Mouse (Mus musculus): ENCODE data around the gene Clock. TPM values are rescaled to one million over a fixed set of nuclear protein-coding genes. Genes with fewer than 3 reads are reported as not detected.

Gene Clock
- polyA plus RNA-seq, 2 experiments, result 1.6 to 1.7 TPM

- Histone ChIP-seq H3K9ac (replicated peaks) (peak within 1 kb of the TSS; percentile 69), H3K36me3 (replicated peaks; ENCODE audit: control insufficient read depth, insufficient read depth, low read depth) (no peaks in the 10 kb centered on the region), H3K4me3 (ENCODE audit: insufficient read depth in 1 of 2, low read depth in 2 of 2, low read length in 2 of 2) (peak within 1 kb of the TSS; percentile 75 to 82), H3K4me1 (replicated peaks; ENCODE audit: control insufficient read depth in 2 of 2, insufficient read depth in 2 of 2, low read length in 1 of 2) (peaks cover 9 to 24% of the 10 kb centered on the region in 2 experiments), H3K4me2 (ENCODE audit: low read depth) (peak within 1 kb of the TSS; percentile 84), H3K27ac (peak within 1 kb of the TSS; percentile 49), H3K27me3 (ENCODE audit: control insufficient read depth, insufficient read depth, low read length) (no peaks in the 10 kb centered on the region), H3K9me3 (ENCODE audit: control insufficient read depth, low read length) (no peaks in the 10 kb centered on the region)
- ATAC-seq (ENCODE audit: insufficient read depth), result peak; percentile 95
- TF ChIP-seq CTCF (IDR thresholded peaks at IDR 0.05; ENCODE audit: low read depth), result no peak
- TF ChIP-seq EP300 (IDR thresholded peaks at IDR 0.05; ENCODE audit: low read depth), result no peak
- DNase-seq (ENCODE audit: low read depth in 3 of 3, low spot score in 3 of 3), result peak; percentile 79 to 86 (median 80)
- under 1% methylated on average over 59 of the region's 62 CpGs for WGBS (ENCODE audit: insufficient replicate concordance)
Measured at GRCm38 (mm10) chr5:76183750-76184261, 120.8 kb downstream of the Clock start, which contains the start of gene Tmem165. Gene Tmem165 (plus strand): TSS chr5:76183880.

- Histone ChIP-seq H3K4me2 (ENCODE audit: low read depth) (peak overlapping the region; percentile 84), H3K27ac (no peak overlapping the region), H3K9ac (replicated peaks) (peak overlapping the region; percentile 44), H3K36me3 (replicated peaks; ENCODE audit: control insufficient read depth, insufficient read depth, low read depth) (no peaks in the 10 kb centered on the region), H3K27me3 (ENCODE audit: control insufficient read depth, insufficient read depth, low read length) (no peaks in the 10 kb centered on the region), H3K4me3 (ENCODE audit: insufficient read depth in 1 of 2, low read depth in 2 of 2, low read length in 2 of 2) (peak overlapping the region; percentile 61 to 82), H3K9me3 (ENCODE audit: control insufficient read depth, low read length) (no peaks in the 10 kb centered on the region), H3K4me1 (replicated peaks; ENCODE audit: control insufficient read depth in 2 of 2, insufficient read depth in 2 of 2, low read length in 1 of 2) (peaks cover 9 to 26% of the 10 kb centered on the region in 2 experiments)
- 38% methylated on average over 17 of the region's 17 CpGs for WGBS (ENCODE audit: insufficient replicate concordance)
- ATAC-seq (ENCODE audit: insufficient read depth) (peak; percentile 46), DNase-seq (ENCODE audit: low read depth in 3 of 3, low spot score in 3 of 3) (no peak)
- TF ChIP-seq CTCF (IDR thresholded peaks at IDR 0.05; ENCODE audit: low read depth), result no peak
- no peak for TF ChIP-seq EP300 (IDR thresholded peaks at IDR 0.05; ENCODE audit: low read depth)
Measured at GRCm38 (mm10) chr5:76183043-76183749, 121.4 kb downstream of the Clock start.

GRCm38 (mm10) chr5:76182326-76182725 is 122.3 kb downstream of the Clock start:
- no peaks in the 10 kb centered on the region for H3K9me3 ChIP-seq (ENCODE audit: control insufficient read depth, low read length)
- no peak overlapping the region for H3K27ac ChIP-seq
- WGBS (ENCODE audit: insufficient replicate concordance), result 79% methylated on average over 3 of the region's 3 CpGs
- DNase-seq (ENCODE audit: low read depth in 3 of 3, low spot score in 3 of 3), result no peak
- no peak overlapping the region for H3K9ac ChIP-seq (replicated peaks)
- no peak for ATAC-seq (ENCODE audit: insufficient read depth)
- peaks cover 11 to 19% of the 10 kb centered on the region in 2 experiments for H3K4me1 ChIP-seq (replicated peaks; ENCODE audit: control insufficient read depth in 2 of 2, insufficient read depth in 2 of 2, low read length in 1 of 2)
- no peak overlapping the region for H3K4me2 ChIP-seq (ENCODE audit: low read depth)
- no peak overlapping the region for H3K4me3 ChIP-seq (ENCODE audit: insufficient read depth in 1 of 2, low read depth in 2 of 2, low read length in 2 of 2)
- no peaks in the 10 kb centered on the region for H3K36me3 ChIP-seq (replicated peaks; ENCODE audit: control insufficient read depth, insufficient read depth, low read depth)
- no peaks in the 10 kb centered on the region for H3K27me3 ChIP-seq (ENCODE audit: control insufficient read depth, insufficient read depth, low read length)
- TF ChIP-seq EP300 (IDR thresholded peaks at IDR 0.05; ENCODE audit: low read depth) (no peak), CTCF (IDR thresholded peaks at IDR 0.05; ENCODE audit: low read depth) (no peak)

GRCm38 (mm10) chr5:76179791-76180190 is 124.8 kb downstream of the Clock start:
- WGBS (ENCODE audit: insufficient replicate concordance), result 73% methylated on average over 5 of the region's 5 CpGs
- H3K4me2 ChIP-seq (ENCODE audit: low read depth), result no peak overlapping the region

GRCm38 (mm10) chr5:76179171-76179570 is 125.4 kb downstream of the Clock start:
- DNase-seq (ENCODE audit: low read depth in 3 of 3, low spot score in 3 of 3) (no peak), ATAC-seq (ENCODE audit: insufficient read depth) (no peak)
- Histone ChIP-seq H3K4me2 (ENCODE audit: low read depth) (no peak overlapping the region), H3K4me1 (replicated peaks; ENCODE audit: control insufficient read depth in 2 of 2, insufficient read depth in 2 of 2, low read length in 1 of 2) (peaks cover 2 to 5% of the 10 kb centered on the region in 2 experiments; a peak in 3 of 4 replicates), H3K9me3 (ENCODE audit: control insufficient read depth, low read length) (no peaks in the 10 kb centered on the region), H3K9ac (replicated peaks) (no peak overlapping the region), H3K27ac (no peak overlapping the region), H3K4me3 (ENCODE audit: insufficient read depth in 1 of 2, low read depth in 2 of 2, low read length in 2 of 2) (no peak overlapping the region), H3K27me3 (ENCODE audit: control insufficient read depth, insufficient read depth, low read length) (no peaks in the 10 kb centered on the region), H3K36me3 (replicated peaks; ENCODE audit: control insufficient read depth, insufficient read depth, low read depth) (no peaks in the 10 kb centered on the region)
- 83% methylated on average over 5 of the region's 5 CpGs for WGBS (ENCODE audit: insufficient replicate concordance)
- TF ChIP-seq EP300 (IDR thresholded peaks at IDR 0.05; ENCODE audit: low read depth), result no peak
- TF ChIP-seq CTCF (IDR thresholded peaks at IDR 0.05; ENCODE audit: low read depth), result no peak

More at GRCm38 (mm10) chr5:76179791-76180190, 124.8 kb downstream of the Clock start:
- no peaks in the 10 kb centered on the region for H3K27me3 ChIP-seq (ENCODE audit: control insufficient read depth, insufficient read depth, low read length)
- H3K9me3 ChIP-seq (ENCODE audit: control insufficient read depth, low read length), result no peaks in the 10 kb centered on the region
- H3K9ac ChIP-seq (replicated peaks), result no peak overlapping the region
- TF ChIP-seq EP300 (IDR thresholded peaks at IDR 0.05; ENCODE audit: low read depth), result no peak
- TF ChIP-seq CTCF (IDR thresholded peaks at IDR 0.05; ENCODE audit: low read depth), result no peak
- no peak for DNase-seq (ENCODE audit: low read depth in 3 of 3, low spot score in 3 of 3)
- H3K36me3 ChIP-seq (replicated peaks; ENCODE audit: control insufficient read depth, insufficient read depth, low read depth), result no peaks in the 10 kb centered on the region
- no peak for ATAC-seq (ENCODE audit: insufficient read depth)
- H3K4me3 ChIP-seq (ENCODE audit: insufficient read depth in 1 of 2, low read depth in 2 of 2, low read length in 2 of 2), result no peak overlapping the region
- H3K27ac ChIP-seq, result no peak overlapping the region
- peaks cover 2 to 8% of the 10 kb centered on the region in 2 experiments for H3K4me1 ChIP-seq (replicated peaks; ENCODE audit: control insufficient read depth in 2 of 2, insufficient read depth in 2 of 2, low read length in 1 of 2)

Data from liver, embryonic 14.5 days (tissue).